Mouse (Mus musculus) embryo, embryonic 10.5 days (tissue): ENCODE results near the gene Zfp772.
"Not testable (repeated sequence)": the region's sequence is repeated elsewhere in the genome, so short reads cannot be mapped to it uniquely, and the experiment has no call there.

ENCODE experiments used
- DNase-seq: peaks from one replicate; pipeline ENCODE4 v3.0.0-alpha.2; 2015; ENCODE audit warnings: low spot score

The Zfp772 gene

GRCm38 (mm10) chr7:7209313-7210151 lies at the start of gene Zfp772:
Gene Zfp772 (minus strand): TSS chr7:7209998.
- peak; percentile 22 for DNase-seq

- DNase-seq, result not testable (repeated sequence)
These were observed 37.4 kb upstream of the Zfp772 start, which contains the start of gene Vmn2r29 for GRCm38 (mm10) chr7:7247228-7247627. Gene Vmn2r29 (minus strand): TSS chr7:7247328.

GRCm38 (mm10) chr7:7188191-7188942 lies 21.4 kb downstream of the Zfp772 start:
- DNase-seq, result peak; percentile 77

- peak; percentile 2 for DNase-seq
These were observed 22.2 kb downstream of the Zfp772 start for GRCm38 (mm10) chr7:7187417-7188190.

GRCm38 (mm10) chr7:7185897-7186296 lies 23.9 kb downstream of the Zfp772 start:
- DNase-seq, result no peak

GRCm38 (mm10) chr7:7171227-7172147 lies 38.3 kb downstream of the Zfp772 start, which contains the start of gene Zfp418:
Gene Zfp418 (plus strand): TSS chr7:7171330.
- peak; percentile 78 for DNase-seq
